Mouse (Mus musculus) urinary bladder, postnatal 10 days (tissue): ENCODE measurements around the gene Acad12.
"Not testable (repeated sequence)": the region's sequence is repeated elsewhere in the genome, so short reads cannot be mapped to it uniquely, and the experiment has no call there.

Experiments used
- DNase-seq: peaks from one replicate; pipeline ENCODE4 v3.0.0; 2022; ENCODE audit warnings: low spot score

The Acad12 gene

DNA sequence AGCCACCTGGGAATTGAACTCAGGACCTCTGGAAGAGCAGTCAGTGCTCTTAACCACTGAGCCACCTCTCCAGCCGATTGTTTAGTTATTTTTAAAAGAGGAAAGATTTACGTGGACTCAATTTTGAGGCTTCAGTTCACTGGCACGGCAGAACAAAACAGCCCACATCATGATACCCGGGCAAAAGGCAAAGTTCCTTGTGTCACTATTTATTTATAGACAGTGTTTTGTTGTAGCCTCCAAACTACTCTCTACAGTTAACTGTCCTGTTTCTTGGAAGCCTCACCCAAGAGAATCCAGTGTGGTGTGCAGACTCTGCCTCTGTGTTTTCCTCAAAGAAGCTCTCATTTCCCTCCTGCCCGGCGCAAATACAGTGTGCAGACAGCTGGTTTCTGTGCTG lies 6.7 kb downstream of the Acad12 start:
- no peak for DNase-seq

DNA sequence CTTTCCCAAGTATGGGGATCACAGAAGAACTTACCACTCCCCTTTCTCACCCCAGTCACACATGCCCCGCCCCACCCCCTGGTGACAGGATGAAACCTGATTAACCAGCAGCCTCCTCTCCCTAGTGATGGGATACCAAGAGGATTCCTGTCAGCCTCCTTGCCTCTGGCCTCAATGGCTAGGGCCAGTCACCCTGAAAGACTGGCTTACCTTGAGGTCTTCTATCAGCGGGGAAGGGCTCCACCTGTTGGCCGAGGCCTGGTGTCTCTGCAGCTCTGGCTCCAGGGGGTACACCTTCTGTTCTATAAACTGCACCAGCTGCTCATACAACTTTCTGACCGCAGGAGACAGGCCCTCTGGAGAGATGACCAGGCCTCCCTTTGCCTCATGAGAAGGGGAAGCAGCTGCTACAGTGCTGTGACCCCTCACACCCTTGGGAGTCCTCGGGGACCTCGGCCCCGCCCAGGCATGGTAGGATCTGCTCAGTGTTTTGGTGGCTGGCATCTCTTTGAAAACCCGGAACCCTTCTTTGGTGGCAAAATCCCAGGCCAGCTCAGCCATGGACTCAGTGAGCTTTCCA lies 9.1 kb downstream of the Acad12 start:
- not testable (repeated sequence) for DNase-seq

DNA sequence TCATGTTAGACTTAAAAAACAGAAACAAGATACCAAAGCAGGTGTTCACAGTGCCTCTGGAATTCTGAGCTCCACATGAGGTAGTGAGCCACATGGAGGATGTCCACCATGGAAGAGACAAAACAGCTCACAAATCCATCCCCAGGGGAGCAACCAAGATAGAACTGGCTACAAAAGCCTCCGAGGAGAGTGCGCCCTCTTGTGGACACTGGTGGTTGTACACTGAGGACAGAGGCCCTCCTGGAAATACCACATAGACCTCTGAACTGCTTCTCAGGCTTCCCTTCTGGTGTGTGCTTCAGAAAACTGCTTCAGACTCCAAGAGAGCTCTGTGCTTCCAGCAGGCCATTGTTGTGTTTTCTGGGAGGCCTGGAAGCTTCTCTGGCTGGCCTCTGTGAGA lies 12.6 kb downstream of the Acad12 start:
- peak; percentile 52 for DNase-seq

DNA sequence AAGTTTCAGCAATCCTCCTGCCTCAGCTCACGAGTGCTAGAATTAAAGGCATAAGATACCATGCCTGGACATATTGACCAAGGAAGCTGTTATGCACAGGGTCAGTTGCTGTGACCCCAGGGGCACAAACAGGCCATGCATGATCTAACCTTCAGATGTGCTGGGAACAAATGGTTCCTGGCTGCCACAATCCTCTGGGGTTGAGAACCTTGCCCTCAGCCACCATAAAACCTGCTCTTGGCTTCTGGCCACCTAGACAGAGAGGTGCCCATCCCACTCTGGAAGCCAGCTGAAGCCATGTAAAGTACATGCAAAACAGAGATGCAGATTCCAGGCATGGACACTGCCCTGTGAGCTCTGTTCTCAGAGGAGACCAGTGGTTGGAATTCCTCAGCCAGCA lies 14.9 kb downstream of the Acad12 start:
- DNase-seq = not testable (repeated sequence)

DNA sequence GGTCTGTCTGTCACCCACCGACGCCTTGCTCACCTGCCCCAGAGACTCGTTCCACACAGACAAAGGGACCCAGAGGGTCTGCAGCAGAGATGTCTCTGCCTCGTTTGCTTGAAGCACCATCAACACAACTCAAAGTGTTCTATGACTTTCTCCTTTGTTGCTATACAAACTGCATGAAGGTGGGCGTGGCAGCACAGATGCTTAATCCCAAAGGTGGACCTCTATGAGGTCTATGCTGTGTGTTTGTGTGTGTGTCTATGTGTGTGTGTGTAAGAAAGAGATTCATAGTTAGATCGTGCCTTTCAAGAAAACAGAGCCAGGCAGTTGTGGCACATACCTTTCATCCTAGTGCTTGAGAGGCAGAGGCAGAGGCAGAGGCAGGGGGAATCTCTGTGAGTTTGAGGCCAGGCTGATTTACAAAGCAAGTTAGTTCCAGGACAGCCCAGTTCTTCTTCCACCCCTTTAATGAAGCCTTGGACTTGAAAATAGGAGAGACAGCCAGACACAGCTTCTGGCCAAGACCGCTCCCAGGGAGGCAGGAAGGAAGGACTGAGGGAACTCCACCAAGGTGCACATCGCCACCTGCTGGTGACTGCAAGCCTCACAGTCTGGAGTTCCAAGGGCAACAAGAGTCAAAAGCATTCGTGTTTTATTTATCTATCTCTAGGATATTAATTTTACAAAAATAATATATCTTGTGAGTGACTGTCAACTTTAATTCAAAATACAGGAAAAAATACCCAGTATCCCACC lies 17.0 kb downstream of the Acad12 start:
- DNase-seq = peak; percentile 81

DNA sequence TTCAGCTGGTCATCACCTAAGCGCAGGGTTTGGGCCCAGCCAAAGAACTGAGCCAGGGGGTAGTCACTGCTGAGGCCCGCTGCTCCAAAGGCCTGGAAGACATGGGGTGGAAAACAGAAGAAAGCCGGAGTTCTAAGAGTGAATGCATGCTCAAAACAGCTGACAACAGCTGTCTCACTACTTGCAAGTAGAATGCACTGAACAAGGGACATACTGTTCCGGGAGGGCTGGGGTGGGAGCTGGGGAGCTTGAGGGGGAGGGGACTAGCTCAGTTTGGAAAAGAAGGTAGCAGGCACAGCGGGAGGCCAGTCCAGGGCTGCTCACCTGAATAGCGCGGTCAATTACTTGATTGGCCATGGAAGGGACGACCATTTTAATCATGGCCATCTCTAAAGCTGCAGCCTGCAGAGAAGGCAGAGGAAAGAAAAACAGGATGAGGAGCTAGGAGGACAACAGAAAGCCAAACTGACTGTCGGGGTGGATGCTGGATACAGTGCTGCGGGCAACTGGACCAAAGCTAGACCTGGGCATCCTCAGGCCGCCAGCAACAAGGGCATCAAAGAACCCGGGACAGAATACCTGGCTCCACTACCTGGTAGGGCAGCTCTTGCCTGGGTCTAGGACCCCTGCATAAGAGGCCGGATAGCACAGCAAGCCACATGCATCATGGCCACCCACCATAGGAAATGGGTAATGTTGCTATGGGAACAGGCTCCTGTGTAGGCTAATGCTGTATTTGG lies 19.7 kb downstream of the Acad12 start:
- DNase-seq = no peak

DNA sequence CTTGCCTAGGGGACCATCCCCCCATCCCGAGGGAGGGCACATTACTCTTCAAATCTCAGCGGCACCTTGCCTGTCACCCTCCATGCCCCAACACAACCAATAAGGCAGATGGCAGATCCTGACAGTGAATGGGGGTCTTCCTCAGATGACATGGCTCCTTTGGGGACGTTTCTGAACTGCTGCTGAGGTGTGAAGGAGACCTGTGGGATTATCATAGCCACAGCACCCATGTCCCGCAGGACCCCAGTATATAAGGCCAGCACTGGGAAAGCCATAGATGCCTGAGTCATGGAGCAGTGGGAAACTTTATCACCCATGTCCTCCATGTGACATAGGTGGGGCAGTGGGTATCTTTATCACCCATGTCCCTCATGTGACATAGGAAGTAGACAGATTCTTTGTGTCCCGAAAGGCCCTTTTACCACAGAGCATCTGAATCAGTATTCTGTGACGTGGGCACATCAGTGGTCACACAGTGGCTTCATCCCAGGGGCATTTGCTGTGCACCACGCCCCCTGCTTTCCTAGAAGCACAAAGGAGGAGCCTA lies 20.7 kb downstream of the Acad12 start:
- DNase-seq = no peak

DNA sequence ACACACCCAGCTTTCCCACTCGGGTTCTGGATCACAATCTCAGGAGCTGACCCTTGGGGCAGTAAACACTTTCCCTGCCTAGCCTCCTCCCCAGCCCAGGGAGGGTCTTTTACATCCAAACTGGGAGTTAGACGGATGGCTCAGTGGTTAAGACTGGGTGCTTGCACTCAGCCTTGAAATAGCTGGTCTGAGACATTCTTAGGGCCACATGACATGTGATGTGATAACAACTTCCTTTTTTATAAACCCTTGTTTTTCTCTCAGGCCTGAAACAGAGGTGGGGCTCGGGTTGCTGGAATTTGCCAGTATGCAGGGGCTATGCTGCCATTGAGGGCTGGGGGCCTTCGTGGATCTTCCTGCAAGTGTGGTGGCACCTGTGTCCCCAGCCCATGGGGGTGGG lies 21.4 kb downstream of the Acad12 start:
- no peak for DNase-seq

DNA sequence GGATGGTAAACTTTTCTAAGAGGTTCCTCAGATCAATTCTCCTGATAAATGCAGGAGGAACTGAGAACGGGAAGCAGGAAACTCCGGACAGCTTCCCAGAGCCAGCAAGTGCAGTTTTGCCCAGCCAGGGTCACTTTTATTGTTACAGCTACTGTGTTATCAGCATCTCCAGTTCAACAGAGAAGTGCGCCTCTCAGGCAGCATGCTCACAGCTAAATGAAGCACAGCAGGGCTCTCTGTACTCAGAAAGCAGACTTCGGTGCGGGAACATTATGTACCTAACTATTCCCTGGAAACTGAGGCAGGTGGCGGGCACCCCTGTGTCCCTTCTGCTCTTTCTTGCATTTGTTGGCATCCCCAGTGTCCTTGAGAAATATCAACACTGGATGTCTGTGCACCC lies 22.5 kb downstream of the Acad12 start:
- DNase-seq = no peak

DNA sequence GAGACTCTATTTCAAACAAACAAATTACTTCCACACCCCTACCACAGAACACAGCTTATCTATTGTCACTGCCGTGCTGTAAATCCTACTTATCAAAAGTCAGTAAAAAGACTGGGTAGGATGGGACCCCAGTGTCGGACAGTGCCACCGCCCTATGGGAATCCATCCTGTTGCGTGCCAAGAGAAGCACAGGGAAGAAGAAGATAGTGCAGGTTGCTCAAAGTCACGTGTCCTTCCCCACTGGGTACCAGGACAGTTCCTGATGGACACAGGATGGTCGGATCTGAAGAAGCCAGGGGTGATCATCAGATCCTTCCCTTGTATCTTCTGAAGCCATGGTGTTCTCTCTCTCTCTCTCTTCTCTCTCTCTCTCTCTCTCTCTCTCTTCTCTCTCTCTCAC lies 23.0 kb downstream of the Acad12 start:
- no peak for DNase-seq

DNA sequence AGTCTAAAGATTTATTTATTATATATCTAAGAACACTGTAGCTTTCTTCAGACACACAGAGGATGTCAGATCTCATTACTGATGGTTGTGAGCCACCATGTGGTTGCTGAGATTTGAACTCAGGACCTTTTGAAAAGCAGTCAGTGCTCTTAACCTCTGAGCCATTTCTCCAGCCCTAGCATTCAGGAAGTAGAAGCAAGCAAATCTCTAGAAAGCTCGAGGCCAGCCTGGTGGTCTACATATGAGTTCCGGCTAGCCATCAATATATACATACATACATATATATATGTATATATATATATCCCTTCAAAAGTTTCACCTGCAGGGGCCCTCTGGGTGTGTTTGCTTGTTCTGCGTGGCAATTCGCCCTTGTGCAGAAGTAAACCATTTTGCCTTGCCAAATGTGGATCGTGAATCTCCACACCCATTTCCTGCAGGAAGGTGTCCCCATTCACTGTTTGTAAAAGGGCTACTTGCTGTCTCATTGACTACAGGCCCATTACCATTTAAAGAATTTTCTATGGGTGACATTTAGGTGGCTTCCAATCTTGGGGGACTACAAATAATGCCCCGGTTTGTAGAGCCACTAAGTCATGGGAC lies 23.9 kb downstream of the Acad12 start:
- no peak for DNase-seq

DNA sequence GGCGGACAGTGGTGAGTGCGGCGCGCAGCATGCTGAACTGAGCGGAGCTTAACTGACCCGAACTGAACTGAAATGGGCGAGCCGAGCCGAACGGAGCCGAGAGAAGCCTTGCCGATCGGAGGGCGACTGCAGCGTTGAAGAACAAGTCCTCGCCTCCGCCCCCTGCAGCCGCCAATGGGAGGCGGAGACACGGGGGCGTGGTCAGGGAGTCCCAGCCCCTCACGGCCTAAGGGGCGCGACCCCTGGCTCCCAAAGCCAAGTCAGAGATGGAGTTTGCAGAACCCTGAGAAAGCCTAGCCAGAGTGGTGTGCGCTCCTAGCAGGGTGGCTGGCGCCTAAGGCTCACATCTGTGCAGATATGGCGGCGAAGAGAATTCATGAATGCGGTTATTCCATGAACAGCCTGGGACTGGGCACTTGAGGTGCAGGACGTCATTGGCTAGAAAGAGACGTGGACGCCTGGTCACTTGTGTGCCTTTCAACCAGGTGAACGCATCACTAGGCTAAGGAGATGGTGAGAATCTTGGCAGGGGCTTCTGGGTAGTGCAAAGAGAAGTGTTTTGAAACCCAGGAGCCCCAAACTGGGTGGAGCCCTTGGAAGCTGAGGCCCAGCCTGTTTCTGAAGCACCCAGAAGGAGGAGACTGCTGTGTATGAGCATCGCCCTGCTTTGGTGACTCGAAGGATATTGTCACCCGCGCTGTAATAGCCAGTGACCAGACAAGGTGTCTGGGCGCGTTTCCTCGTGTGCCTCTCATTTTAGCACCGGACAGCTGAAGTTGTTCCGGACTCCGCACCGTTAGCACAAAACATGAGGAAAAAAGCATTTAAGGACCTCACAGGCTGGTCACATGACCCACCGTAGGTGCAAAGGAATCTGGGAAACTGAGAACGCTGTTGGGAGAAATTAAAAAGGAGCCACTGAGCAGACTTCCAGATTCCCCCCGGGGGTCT lies 25.0 kb downstream of the Acad12 start, which contains the start of gene Aldh2:
Gene Aldh2, minus strand, starts transcription at position 374 of the 951 bp plus-strand sequence.
- DNase-seq = peak; percentile 55

DNA sequence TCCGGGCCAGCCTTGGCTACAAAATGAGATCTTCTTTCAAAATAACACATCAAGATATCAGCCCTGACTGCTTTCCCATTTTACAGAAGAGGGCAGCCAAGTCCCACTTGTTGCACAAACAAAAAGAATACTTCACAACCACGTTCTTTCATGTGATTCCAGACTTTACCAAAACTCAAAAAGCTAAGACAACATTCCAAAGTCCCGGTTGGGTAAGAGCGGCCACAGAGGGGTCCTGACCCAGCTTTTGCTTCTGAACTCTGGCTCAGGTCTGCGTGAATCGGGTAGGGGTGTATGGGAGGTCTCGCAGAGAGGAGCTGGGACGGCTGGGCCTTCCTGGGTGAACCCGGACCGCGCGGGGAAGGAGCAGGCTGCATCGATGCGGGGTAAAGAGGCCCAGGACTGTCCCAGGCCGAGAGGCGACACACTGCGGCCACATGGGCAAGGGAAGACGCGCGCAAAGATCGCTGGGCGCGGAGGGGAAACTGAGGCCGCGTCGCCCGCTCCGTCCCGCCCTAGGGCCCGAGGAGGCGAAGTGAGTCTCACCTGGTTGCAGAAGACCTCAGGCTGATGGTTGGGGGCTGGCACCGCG lies 25.8 kb downstream of the Acad12 start:
- no peak for DNase-seq

DNA sequence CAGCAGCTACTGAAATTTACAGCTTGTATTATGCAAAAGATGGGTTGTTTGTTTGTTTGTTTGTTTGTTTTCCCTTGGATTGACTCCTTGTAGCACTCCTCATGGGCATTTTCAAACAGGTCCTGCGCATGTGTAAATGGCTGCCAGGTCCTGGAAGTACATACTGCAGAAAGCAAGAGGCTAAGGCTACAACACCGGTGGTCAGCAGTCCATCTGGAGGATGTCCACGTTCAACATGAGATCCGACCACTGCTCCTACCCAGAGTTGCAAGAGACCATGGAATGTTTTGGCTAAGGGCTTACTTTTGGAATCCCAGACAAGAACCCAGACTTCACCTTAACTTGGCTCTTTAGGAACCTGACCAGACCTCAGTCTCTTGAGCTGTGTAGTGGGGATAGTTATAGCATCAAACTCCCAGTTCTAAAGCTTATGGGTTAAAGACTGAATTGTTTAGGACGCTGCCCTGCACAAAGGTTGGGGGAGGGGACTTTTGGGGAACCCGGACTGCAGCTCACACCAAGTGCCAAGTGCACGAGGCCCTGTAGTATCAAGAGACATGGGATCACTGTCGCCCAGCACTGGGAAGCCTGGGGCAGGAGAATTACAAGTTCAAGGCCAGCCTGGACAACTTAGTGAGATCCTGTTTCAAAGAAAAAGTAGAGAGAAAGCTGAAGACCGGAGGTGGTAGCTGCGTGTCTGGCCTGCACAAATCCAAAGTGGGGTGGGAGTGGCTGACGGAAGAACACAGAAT lies 26.5 kb downstream of the Acad12 start:
- no peak for DNase-seq

DNA sequence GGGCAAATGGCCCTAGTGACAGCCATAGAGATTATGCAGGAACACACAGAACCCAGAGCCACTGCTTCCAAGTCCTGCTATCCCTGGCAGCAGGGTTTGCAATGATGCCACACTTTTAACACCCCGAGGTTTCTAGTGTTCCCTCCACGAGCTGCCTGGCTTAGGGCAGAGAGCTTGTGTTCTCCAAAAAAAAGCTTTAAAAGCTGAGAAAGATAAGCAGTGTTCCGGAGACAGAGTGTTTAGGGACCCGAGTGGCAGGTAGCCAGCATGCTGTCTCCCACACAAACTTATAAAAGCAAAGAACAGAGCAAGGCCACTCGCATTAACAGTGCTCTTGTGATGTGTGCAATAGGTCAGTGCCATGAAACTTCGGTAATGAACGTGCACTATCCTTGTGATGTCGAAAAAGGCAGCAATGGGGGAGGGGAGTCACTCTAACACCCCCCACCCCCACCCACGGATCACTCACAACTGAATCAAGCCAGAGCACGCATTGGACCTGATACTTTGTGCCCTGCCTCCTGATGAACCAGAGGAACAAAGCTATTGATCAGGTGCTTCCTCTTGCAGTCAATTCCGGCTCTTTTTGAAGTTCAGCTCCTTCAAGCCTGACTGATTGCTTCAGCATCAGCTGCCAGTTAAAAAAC lies 27.2 kb downstream of the Acad12 start:
- no peak for DNase-seq

DNA sequence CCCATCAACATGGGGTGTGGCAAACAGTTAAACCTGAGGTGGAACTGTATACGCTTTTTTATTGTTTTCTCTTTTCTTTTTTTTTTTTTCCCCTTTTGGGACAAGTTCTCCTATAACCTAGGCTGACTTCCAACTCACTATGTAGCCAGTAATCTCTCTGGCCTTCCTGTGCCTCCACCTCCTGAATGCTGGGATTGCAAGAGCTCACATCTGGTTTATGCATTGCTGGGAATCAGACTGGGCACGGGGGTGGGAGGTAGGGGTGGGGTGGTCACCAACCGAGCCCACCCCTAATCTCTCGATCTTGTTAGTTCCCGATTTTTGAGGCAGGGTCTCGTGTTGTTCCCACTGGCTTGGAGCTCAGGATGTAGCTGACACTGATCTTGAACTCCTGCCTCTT lies 28.8 kb downstream of the Acad12 start:
- no peak for DNase-seq

DNA sequence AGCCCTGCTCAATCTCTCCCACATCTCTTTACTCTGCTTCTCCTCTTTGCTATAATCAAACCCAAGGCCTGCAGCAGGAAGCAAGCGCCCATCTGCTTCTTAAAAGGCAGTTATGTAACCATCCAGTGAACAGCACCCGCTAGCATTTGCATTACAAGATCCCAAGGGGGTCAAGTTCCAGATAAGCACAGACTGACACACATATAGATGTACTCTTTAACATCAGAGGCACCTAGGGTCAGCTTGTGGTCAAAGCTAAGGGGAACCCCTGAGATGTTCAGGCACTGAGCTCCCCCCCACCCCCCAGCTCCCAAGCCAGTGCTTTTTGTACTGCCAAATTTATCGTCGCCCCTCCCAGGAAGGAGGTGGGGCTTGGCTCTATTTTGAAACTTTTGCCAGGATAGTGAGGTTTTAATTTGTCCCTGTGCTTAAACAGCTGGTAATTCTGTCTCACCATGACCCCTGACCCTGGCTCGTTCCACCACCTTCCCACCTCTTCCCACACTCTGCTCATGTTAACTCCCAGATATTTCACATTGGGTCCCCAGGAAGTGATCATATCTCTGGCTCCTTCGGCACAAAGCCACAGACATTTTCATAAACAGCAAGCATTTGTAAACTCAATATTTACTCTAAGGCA lies 32.2 kb downstream of the Acad12 start:
- DNase-seq = no peak

DNA sequence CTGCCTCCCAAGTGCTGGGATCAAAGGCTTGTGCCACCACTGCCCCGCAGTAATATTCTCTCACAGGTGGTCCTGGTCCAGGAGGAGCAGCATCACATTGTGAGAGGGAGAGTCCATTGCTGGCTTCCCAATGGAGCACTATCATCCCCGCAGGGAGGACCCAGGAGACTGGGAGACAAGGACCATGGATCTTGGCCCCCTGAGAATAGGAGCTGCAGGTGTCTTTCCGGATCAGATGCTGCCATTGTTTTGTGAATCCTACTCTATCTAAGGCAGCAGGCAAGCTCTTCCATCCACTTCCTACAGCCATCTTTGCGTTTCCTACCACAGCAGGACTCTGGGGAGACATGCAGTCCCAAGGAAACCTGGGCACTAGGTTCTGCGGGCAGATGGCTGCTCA lies 33.0 kb downstream of the Acad12 start:
- no peak for DNase-seq

DNA sequence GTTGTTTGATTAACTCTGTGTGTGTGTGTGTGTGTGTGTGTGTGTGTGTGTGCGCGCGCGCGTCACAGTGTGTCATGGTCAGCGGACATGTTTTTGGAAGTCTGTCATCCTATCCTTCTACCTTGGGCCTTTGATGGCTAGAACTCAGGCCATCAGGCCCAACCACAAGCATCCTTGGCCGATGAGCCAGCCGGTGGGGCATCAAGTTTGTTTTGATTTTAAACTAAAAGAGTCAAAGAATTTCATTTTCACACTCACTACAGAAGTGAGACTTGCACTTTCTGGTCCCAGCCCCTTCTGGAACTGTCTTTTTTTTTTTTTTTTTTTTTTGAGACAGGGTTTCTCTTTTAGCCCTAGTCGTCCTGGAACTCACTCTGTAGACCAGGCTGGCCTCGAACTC lies 33.7 kb downstream of the Acad12 start:
- no peak for DNase-seq
